Mouse (Mus musculus): Measurements from ENCODE around the gene Gm5797.
"Not testable (repeated sequence)": the region's sequence is repeated elsewhere in the genome, so short reads cannot be mapped to it uniquely, and the experiment has no call there.

Gm5797 gene

DNA sequence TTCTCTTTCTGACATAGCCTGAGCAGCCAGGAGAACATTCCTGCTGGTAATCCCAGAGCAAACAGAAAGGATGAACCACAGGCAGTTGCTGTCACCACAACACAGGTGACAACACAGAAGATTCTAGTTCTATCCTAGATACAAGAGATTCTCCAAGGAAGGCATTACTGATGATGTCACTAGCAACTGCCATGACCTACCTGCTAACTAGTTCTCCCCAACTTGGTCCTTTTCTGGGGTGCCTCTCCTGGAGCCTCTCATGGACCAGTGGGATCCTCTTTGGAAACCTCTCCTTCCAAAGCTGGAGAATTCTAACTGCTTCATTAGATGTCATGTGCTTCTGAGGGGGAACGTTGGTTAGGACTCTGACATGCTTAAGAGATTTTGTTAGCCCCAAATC, at the start of gene Gm5797:
Gene Gm5797 (minus strand): TSS at position 101 of the 400 bp plus-strand sequence.
- DNase-seq (ENCODE audit: low read depth, low spot score): not testable (repeated sequence)

DNA sequence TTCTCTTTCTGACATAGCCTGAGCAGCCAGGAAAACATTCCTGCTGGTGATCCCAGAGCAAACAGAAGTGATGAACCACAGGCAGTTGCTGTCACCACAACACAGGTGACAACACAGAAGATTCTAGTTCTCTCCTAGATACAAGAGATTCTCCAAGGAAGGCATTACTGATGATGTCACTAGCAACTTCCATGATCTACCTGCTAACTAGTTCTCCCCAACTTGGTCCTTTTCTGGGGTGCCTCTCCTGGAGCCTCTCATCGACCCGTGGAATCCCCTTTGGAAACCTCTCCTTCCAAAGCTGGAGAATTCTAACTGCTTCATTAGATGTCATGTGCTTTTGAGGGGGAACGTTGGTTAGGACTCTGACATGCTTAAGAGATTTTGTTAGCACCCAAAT, 32.8 kb upstream of the Gm5797 start, which contains the start of gene Gm8374:
Gene Gm8374 (minus strand): TSS at position 101 of the 400 bp plus-strand sequence.
- not testable (repeated sequence) for DNase-seq (ENCODE audit: low read depth, low spot score)

DNA sequence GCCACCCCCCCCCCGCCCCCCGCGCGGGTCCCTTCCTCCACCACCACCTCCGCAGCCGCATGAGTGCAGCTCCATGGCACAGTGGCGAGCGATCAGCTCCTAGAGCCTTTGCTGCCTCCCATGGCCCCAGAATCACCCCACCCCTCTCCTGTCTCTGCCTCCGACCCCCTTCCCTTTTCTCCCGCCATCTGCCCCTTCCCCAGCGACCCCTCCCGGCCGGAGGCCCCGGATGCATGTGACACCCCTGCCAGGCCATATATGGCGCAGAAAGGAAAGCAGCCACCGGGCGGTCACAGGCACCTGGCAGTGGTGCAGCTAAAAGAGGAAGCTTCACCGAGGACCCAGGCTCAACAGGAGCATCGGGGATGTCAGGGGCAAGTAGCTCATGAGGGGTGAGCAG, 17.1 kb downstream of the Gm5797 start:
- DNase-seq (ENCODE audit: low read depth, low spot score): not testable (repeated sequence)

DNA sequence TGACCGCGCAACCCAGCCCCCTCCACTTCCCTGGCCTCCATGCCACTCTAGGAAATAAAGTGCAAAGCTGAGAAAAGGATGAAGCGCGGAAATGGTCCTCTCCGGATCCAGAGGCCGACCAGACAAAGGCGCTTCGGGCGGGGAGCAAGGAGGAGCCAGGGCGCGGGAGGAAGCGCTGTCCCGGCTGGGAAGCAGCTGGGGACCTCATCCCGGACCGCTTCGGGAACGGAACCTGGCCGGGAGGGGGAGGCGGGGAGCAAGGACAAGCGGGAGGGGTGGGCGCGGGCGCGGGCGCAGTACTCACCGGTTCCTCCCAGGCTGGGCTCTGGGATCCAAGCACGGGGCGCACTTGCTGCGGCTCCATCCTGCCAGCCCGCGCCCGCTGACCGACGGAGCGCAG, 17.5 kb downstream of the Gm5797 start, which contains the start of gene Gm3739:
Gene Gm3739 (minus strand): TSS at position 389 of the 400 bp plus-strand sequence.
- DNase-seq (ENCODE audit: low read depth, low spot score): not testable (repeated sequence)

Measured in skeletal muscle tissue, adult 2 months (tissue).